Mouse (Mus musculus): ENCODE results near the gene Spp2. TPM values are rescaled to one million over a fixed set of nuclear protein-coding genes. Genes with fewer than 3 reads are reported as not detected.

Spp2 gene
- total RNA-seq, 2 experiments from 2014 or later: 0.52 TPM; not detected in 1

GRCm38 (mm10) chr1:88467866-88468265 is 61.1 kb downstream of the Spp2 start:
- DNase-seq: no peak

- no peak for DNase-seq
Observed at GRCm38 (mm10) chr1:88468335-88468734, 61.6 kb downstream of the Spp2 start.

GRCm38 (mm10) chr1:88469746-88470145 is 63.0 kb downstream of the Spp2 start:
- no peak for DNase-seq

- no peak for DNase-seq
Observed at GRCm38 (mm10) chr1:88472258-88472657, 65.5 kb downstream of the Spp2 start.

- DNase-seq: no peak
Observed at GRCm38 (mm10) chr1:88473899-88474298, 67.1 kb downstream of the Spp2 start.

GRCm38 (mm10) chr1:88474598-88474997 is 67.8 kb downstream of the Spp2 start:
- DNase-seq: peak; percentile 41

GRCm38 (mm10) chr1:88475502-88475953 is 68.8 kb downstream of the Spp2 start:
- DNase-seq: no peak

Other genes with a start within 250 kb of the Spp2 start
- under 1 TPM in 1 of 2 experiments, not detected in 1; 0.18 TPM for gene Ugt1a5, start 240.9 kb upstream of the Spp2 start, total RNA-seq (2021)
- under 1 TPM in 1 of 2 experiments, not detected in 1; 0.18 TPM for gene Ugt1a2, start 206.4 kb upstream of the Spp2 start, total RNA-seq (2021)
- 1 to 10 TPM in 1 of 2 experiments, under 1 TPM in 1; 0.75 to 1.1 TPM for gene Dnajb3, start 201.2 kb upstream of the Spp2 start, total RNA-seq (2021)
- not detected for gene Ugt1a1, start 195.0 kb upstream of the Spp2 start, total RNA-seq (2021)
- gene Mroh2a, start 180.0 kb upstream of the Spp2 start, total RNA-seq (2021): under 1 TPM in 1 of 2 experiments, not detected in 1; 0.34 TPM
- 10 to 100 TPM; 29.0 to 47.9 TPM for gene Hjurp, start 129.3 kb upstream of the Spp2 start, total RNA-seq (2021)
- not detected for gene Trpm8, start 129.3 kb upstream of the Spp2 start, total RNA-seq (2021)
- gene Glrp1, start 103.1 kb downstream of the Spp2 start, total RNA-seq (2021): not detected